Mouse (Mus musculus) heart, postnatal 0 days (tissue): ENCODE measurements around the gene Tfr2.

ENCODE experiments used
- CTCF ChIP-seq: IDR thresholded peaks from 2 replicates; pipeline ENCODE4 v1.5.1; 2016; ENCODE audit warnings: antibody characterized with exemption, control low read depth, low read depth
- EP300 ChIP-seq: IDR thresholded peaks from 2 replicates; pipeline ENCODE4 v1.6.1; 2016; ENCODE audit warnings: antibody characterized with exemption, low read depth

DNA sequence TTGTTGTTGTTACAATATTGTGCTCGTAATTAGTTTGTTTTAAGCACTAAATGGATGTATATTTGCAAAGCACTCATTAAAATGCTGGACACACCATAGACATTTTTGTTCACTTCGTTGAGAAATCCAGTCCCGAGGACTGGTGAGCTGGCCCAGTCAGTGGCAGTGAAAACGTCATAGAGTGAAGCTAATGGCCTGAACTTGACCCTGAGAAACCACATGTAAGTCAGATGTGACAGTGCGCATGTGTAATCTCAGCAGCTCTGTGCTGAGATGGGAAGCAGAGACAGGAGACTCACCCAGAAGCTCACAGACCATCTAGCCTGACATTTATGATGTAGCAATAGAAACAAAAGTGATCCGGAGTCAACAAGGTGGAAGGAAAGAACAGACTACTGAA lies 24.7 kb upstream of the Tfr2 start:
- TF ChIP-seq CTCF (no peak), EP300 (no peak)
